Mouse (Mus musculus): ENCODE results near the gene Atg13. TPM values are rescaled to one million over a fixed set of nuclear protein-coding genes. Genes with fewer than 3 reads are reported as not detected.

Gene Atg13
- polyA plus RNA-seq, 2 experiments, result 30.8 to 32.4 TPM

DNA sequence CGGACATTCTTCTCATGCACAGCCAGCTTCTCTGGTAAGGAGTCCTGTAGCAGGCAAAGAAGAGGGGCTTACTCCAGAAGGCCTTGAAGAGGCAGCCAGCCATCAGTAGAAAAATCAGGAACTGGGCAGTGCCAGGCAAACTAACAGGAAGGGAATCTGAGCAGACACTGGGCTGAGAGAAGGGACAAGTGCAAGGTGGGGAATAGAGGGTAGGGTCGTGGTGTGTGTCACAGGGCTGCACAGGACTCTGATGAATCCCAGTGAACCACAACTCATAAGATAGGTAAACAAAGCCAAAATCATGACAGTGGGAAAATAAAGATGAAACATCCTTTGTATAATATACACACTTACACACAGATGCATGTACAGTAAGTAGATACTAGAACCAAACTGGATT is 34.0 kb downstream of the Atg13 start:
- DNase-seq (ENCODE audit: low spot score) (no peak), ATAC-seq (ENCODE audit: low FRiP score, low read depth) (no peak)
- no peak for TF ChIP-seq POLR2A (IDR thresholded peaks at IDR 0.05; ENCODE audit: borderline replicate concordance, extremely low read depth, insufficient read depth, insufficient read length)
- no peaks in the 10 kb centered on the region for H3K9me3 ChIP-seq (ENCODE audit: control insufficient read depth, low read length)
- no peak overlapping the region for H3K4me3 ChIP-seq (replicated peaks; ENCODE audit: low read length)
- H3K27ac ChIP-seq (replicated peaks; ENCODE audit: low read depth, low read length), result no peak overlapping the region
- H3K9ac ChIP-seq (ENCODE audit: low read depth, low read length, severe bottlenecking), result no peak overlapping the region
- H3K27me3 ChIP-seq (ENCODE audit: control insufficient read depth, insufficient read depth, low read length), result no peaks in the 10 kb centered on the region
- 81% methylated on average over 2 of the region's 2 CpGs for WGBS
- peaks cover 85% of the 10 kb centered on the region for H3K36me3 ChIP-seq (ENCODE audit: control insufficient read depth, insufficient read depth, low read length)
- H3K4me2 ChIP-seq (replicated peaks; ENCODE audit: low read depth, low read length, severe bottlenecking), result no peak overlapping the region
- no peaks in the 10 kb centered on the region for H3K4me1 ChIP-seq (ENCODE audit: control insufficient read depth, insufficient read depth, low read length)

GRCm38 (mm10) chr2:91674895-91675294 is 35.5 kb downstream of the Atg13 start:
- H3K27me3 ChIP-seq (ENCODE audit: control insufficient read depth, insufficient read depth, low read length), result no peaks in the 10 kb centered on the region
- H3K4me2 ChIP-seq (replicated peaks; ENCODE audit: low read depth, low read length, severe bottlenecking), result no peak overlapping the region
- peaks cover 85% of the 10 kb centered on the region for H3K36me3 ChIP-seq (ENCODE audit: control insufficient read depth, insufficient read depth, low read length)
- TF ChIP-seq POLR2A (IDR thresholded peaks at IDR 0.05; ENCODE audit: borderline replicate concordance, extremely low read depth, insufficient read depth, insufficient read length), result no peak
- DNase-seq (ENCODE audit: low spot score) (no peak), ATAC-seq (ENCODE audit: low FRiP score, low read depth) (no peak; the same call in 1 of the 2 replicates)
- H3K9ac ChIP-seq (ENCODE audit: low read depth, low read length, severe bottlenecking), result no peak overlapping the region
- H3K9me3 ChIP-seq (ENCODE audit: control insufficient read depth, low read length), result no peaks in the 10 kb centered on the region
- H3K4me3 ChIP-seq (replicated peaks; ENCODE audit: low read length), result no peak overlapping the region
- WGBS, result 89% methylated on average over 5 of the region's 5 CpGs
- H3K4me1 ChIP-seq (ENCODE audit: control insufficient read depth, insufficient read depth, low read length), result no peaks in the 10 kb centered on the region
- no peak overlapping the region for H3K27ac ChIP-seq (replicated peaks; ENCODE audit: low read depth, low read length)

GRCm38 (mm10) chr2:91673587-91673986 is 36.8 kb downstream of the Atg13 start:
- H3K4me2 ChIP-seq (replicated peaks; ENCODE audit: low read depth, low read length, severe bottlenecking), result no peak overlapping the region
- DNase-seq (ENCODE audit: low spot score) (no peak), ATAC-seq (ENCODE audit: low FRiP score, low read depth) (no peak)
- H3K36me3 ChIP-seq (ENCODE audit: control insufficient read depth, insufficient read depth, low read length), result peaks cover 85% of the 10 kb centered on the region
- 72% methylated on average over 2 of the region's 2 CpGs for WGBS
- H3K4me3 ChIP-seq (replicated peaks; ENCODE audit: low read length), result no peak overlapping the region
- no peaks in the 10 kb centered on the region for H3K27me3 ChIP-seq (ENCODE audit: control insufficient read depth, insufficient read depth, low read length)
- TF ChIP-seq POLR2A (IDR thresholded peaks at IDR 0.05; ENCODE audit: borderline replicate concordance, extremely low read depth, insufficient read depth, insufficient read length), result no peak
- H3K9ac ChIP-seq (ENCODE audit: low read depth, low read length, severe bottlenecking), result no peak overlapping the region
- H3K27ac ChIP-seq (replicated peaks; ENCODE audit: low read depth, low read length), result no peak overlapping the region
- no peaks in the 10 kb centered on the region for H3K4me1 ChIP-seq (ENCODE audit: control insufficient read depth, insufficient read depth, low read length)
- H3K9me3 ChIP-seq (ENCODE audit: control insufficient read depth, low read length), result no peaks in the 10 kb centered on the region

- Histone ChIP-seq H3K4me3 (replicated peaks; ENCODE audit: low read length) (no peak overlapping the region), H3K27me3 (ENCODE audit: control insufficient read depth, insufficient read depth, low read length) (no peaks in the 10 kb centered on the region), H3K4me2 (replicated peaks; ENCODE audit: low read depth, low read length, severe bottlenecking) (no peak overlapping the region), H3K9me3 (ENCODE audit: control insufficient read depth, low read length) (no peaks in the 10 kb centered on the region), H3K9ac (ENCODE audit: low read depth, low read length, severe bottlenecking) (no peak overlapping the region), H3K36me3 (ENCODE audit: control insufficient read depth, insufficient read depth, low read length) (peaks cover 78% of the 10 kb centered on the region), H3K27ac (replicated peaks; ENCODE audit: low read depth, low read length) (no peak overlapping the region), H3K4me1 (ENCODE audit: control insufficient read depth, insufficient read depth, low read length) (no peaks in the 10 kb centered on the region)
- no peak for TF ChIP-seq POLR2A (IDR thresholded peaks at IDR 0.05; ENCODE audit: borderline replicate concordance, extremely low read depth, insufficient read depth, insufficient read length)
- ATAC-seq (ENCODE audit: low FRiP score, low read depth) (no peak), DNase-seq (ENCODE audit: low spot score) (no peak)
- WGBS, result 94% methylated on average over 6 of the region's 6 CpGs
Observed at GRCm38 (mm10) chr2:91670038-91670437, 40.3 kb downstream of the Atg13 start.

GRCm38 (mm10) chr2:91669326-91669725 is 41.0 kb downstream of the Atg13 start:
- Histone ChIP-seq H3K9me3 (ENCODE audit: control insufficient read depth, low read length) (no peaks in the 10 kb centered on the region), H3K36me3 (ENCODE audit: control insufficient read depth, insufficient read depth, low read length) (peaks cover 78% of the 10 kb centered on the region), H3K27ac (replicated peaks; ENCODE audit: low read depth, low read length) (no peak overlapping the region), H3K9ac (ENCODE audit: low read depth, low read length, severe bottlenecking) (no peak overlapping the region), H3K4me2 (replicated peaks; ENCODE audit: low read depth, low read length, severe bottlenecking) (no peak overlapping the region), H3K4me1 (ENCODE audit: control insufficient read depth, insufficient read depth, low read length) (no peaks in the 10 kb centered on the region), H3K4me3 (replicated peaks; ENCODE audit: low read length) (no peak overlapping the region), H3K27me3 (ENCODE audit: control insufficient read depth, insufficient read depth, low read length) (no peaks in the 10 kb centered on the region)
- no peak for ATAC-seq (ENCODE audit: low FRiP score, low read depth)
- DNase-seq (ENCODE audit: low spot score), result no peak
- no peak for TF ChIP-seq POLR2A (IDR thresholded peaks at IDR 0.05; ENCODE audit: borderline replicate concordance, extremely low read depth, insufficient read depth, insufficient read length)
- 90% methylated on average over 8 of the region's 8 CpGs for WGBS

GRCm38 (mm10) chr2:91667747-91668146 is 42.6 kb downstream of the Atg13 start:
- no peak for DNase-seq (ENCODE audit: low spot score)
- peaks cover 81% of the 10 kb centered on the region for H3K36me3 ChIP-seq (ENCODE audit: control insufficient read depth, insufficient read depth, low read length)

More at GRCm38 (mm10) chr2:91667747-91668146, 42.6 kb downstream of the Atg13 start:
- H3K4me2 ChIP-seq (replicated peaks; ENCODE audit: low read depth, low read length, severe bottlenecking), result no peak overlapping the region
- no peak for ATAC-seq (ENCODE audit: low FRiP score, low read depth)
- no peak for TF ChIP-seq POLR2A (IDR thresholded peaks at IDR 0.05; ENCODE audit: borderline replicate concordance, extremely low read depth, insufficient read depth, insufficient read length)
- no peak overlapping the region for H3K27ac ChIP-seq (replicated peaks; ENCODE audit: low read depth, low read length)
- no peak overlapping the region for H3K4me3 ChIP-seq (replicated peaks; ENCODE audit: low read length)
- no peak overlapping the region for H3K9ac ChIP-seq (ENCODE audit: low read depth, low read length, severe bottlenecking)
- no peaks in the 10 kb centered on the region for H3K27me3 ChIP-seq (ENCODE audit: control insufficient read depth, insufficient read depth, low read length)
- 61% methylated on average over 2 of the region's 2 CpGs for WGBS
- H3K9me3 ChIP-seq (ENCODE audit: control insufficient read depth, low read length), result no peaks in the 10 kb centered on the region
- H3K4me1 ChIP-seq (ENCODE audit: control insufficient read depth, insufficient read depth, low read length), result no peaks in the 10 kb centered on the region
